Mouse (Mus musculus) c-Kit-positive CD71-positive TER-119-negative erythroid progenitor cells, embryonic 14.5 days (primary cell): ENCODE data around the gene Tubg1.

Source experiments
- DNase-seq: peaks from one replicate; pipeline ENCODE4 v3.0.0-alpha.2; 2013; ENCODE audit warnings: low read depth

Gene Tubg1

GRCm38 (mm10) chr11:101119761-101120544, at the start of gene Tubg1, which contains the start of gene Retreg3:
Tubg1 (plus strand) TSS chr11:101119938.
Retreg3 (minus strand) TSS chr11:101119893.
- DNase-seq = peak; percentile 98

- DNase-seq = no peak
Observed at GRCm38 (mm10) chr11:101070189-101070527, 49.6 kb upstream of the Tubg1 start.

- DNase-seq = no peak
Observed at GRCm38 (mm10) chr11:101070987-101071386, 48.8 kb upstream of the Tubg1 start.

GRCm38 (mm10) chr11:101071810-101072428, 47.8 kb upstream of the Tubg1 start:
- DNase-seq = no peak

GRCm38 (mm10) chr11:101078121-101078520, 41.6 kb upstream of the Tubg1 start, which contains the start of gene Hsd17b1:
Hsd17b1 (plus strand) TSS chr11:101078411.
- DNase-seq = no peak

- no peak for DNase-seq
Observed at GRCm38 (mm10) chr11:101079746-101080145, 40.0 kb upstream of the Tubg1 start.

- no peak for DNase-seq
Observed at GRCm38 (mm10) chr11:101080421-101080820, 39.3 kb upstream of the Tubg1 start.

- no peak for DNase-seq
Observed at GRCm38 (mm10) chr11:101081659-101082058, 38.1 kb upstream of the Tubg1 start.

GRCm38 (mm10) chr11:101082208-101083082, 37.3 kb upstream of the Tubg1 start, which contains the start of gene Coasy:
Coasy (plus strand) TSS chr11:101082565.
- peak; percentile 85 for DNase-seq

GRCm38 (mm10) chr11:101083083-101083697, 36.5 kb upstream of the Tubg1 start:
- no peak for DNase-seq

GRCm38 (mm10) chr11:101084246-101084645, 35.5 kb upstream of the Tubg1 start:
- DNase-seq = no peak

GRCm38 (mm10) chr11:101084811-101085210, 34.9 kb upstream of the Tubg1 start:
- DNase-seq = no peak

GRCm38 (mm10) chr11:101085617-101086322, 34.0 kb upstream of the Tubg1 start:
- DNase-seq = no peak

- DNase-seq = no peak
Observed at GRCm38 (mm10) chr11:101086323-101086674, 33.4 kb upstream of the Tubg1 start.

GRCm38 (mm10) chr11:101086756-101087681, 32.7 kb upstream of the Tubg1 start, which contains the start of gene Mlx:
Mlx (plus strand) TSS chr11:101087277.
- DNase-seq = peak; percentile 91

GRCm38 (mm10) chr11:101087682-101088055, 32.1 kb upstream of the Tubg1 start:
- no peak for DNase-seq

- DNase-seq = no peak
Observed at GRCm38 (mm10) chr11:101089931-101090330, 29.8 kb upstream of the Tubg1 start.

- DNase-seq = no peak
Observed at GRCm38 (mm10) chr11:101094930-101095313, 24.8 kb upstream of the Tubg1 start.

GRCm38 (mm10) chr11:101095314-101096024, 24.3 kb upstream of the Tubg1 start, which contains the start of gene Psmc3ip:
Psmc3ip (minus strand) TSS chr11:101095436.
- peak; percentile 97 for DNase-seq
